Mouse (Mus musculus) splenic B cell, adult 2 months (primary cell): Measurements from ENCODE around the gene Trappc3.

Experiments used
- DNase-seq: peaks from one replicate; pipeline ENCODE4 v3.0.0-alpha.2; 2011; ENCODE audit warnings: low read depth, low spot score
- H3K27me3 ChIP-seq: 2 replicates; pipeline ENCODE4 v1.6.1; 2012; ENCODE audit warnings: mild to moderate bottlenecking, low read length, moderate library complexity, mixed read lengths; ENCODE audit not compliant: control insufficient read depth, poor library complexity, insufficient read depth, severe bottlenecking
- H3K36me3 ChIP-seq: 2 replicates; pipeline ENCODE4 v1.6.1; 2012; ENCODE audit warnings: mild to moderate bottlenecking, low read length, moderate library complexity, mixed read lengths; ENCODE audit not compliant: control insufficient read depth, poor library complexity, insufficient read depth, severe bottlenecking

Gene Trappc3

GRCm38 (mm10) chr4:126283582-126283981 is 21.5 kb downstream of the Trappc3 start:
- DNase-seq = no peak
- H3K36me3 ChIP-seq = no peaks in the 10 kb centered on the region
- 0 out of 2 replicates have a peak, but pooled peaks cover 2% of the 10 kb centered on the region for H3K27me3 ChIP-seq

DNA sequence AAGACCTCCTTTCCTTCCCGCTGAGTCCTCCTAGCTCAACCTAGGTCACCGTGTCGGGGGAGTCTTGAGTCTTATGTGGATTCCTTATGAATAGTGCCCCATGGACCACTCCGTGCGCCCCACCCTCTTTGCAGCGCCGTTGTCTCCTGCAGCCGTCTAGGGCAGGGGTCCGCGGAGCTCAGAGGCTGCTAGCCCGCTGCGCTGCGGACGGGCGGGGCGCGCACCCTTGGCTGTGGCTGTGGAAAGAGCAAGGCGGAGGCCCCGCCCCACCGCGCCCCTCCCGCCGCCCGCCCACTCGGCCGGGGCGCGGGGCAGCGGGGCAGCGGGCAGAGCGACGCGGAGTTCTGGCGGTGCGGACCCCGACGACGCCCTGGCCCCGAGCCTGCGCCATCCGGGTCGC is 24.4 kb downstream of the Trappc3 start, which contains the start of gene Col8a2:
Col8a2 (plus strand) TSS at position 302 of the 400 bp plus-strand sequence.
- no peaks in the 10 kb centered on the region for H3K36me3 ChIP-seq
- DNase-seq = no peak
- H3K27me3 ChIP-seq = 0 out of 2 replicates have a peak, but pooled peaks cover 2% of the 10 kb centered on the region

DNA sequence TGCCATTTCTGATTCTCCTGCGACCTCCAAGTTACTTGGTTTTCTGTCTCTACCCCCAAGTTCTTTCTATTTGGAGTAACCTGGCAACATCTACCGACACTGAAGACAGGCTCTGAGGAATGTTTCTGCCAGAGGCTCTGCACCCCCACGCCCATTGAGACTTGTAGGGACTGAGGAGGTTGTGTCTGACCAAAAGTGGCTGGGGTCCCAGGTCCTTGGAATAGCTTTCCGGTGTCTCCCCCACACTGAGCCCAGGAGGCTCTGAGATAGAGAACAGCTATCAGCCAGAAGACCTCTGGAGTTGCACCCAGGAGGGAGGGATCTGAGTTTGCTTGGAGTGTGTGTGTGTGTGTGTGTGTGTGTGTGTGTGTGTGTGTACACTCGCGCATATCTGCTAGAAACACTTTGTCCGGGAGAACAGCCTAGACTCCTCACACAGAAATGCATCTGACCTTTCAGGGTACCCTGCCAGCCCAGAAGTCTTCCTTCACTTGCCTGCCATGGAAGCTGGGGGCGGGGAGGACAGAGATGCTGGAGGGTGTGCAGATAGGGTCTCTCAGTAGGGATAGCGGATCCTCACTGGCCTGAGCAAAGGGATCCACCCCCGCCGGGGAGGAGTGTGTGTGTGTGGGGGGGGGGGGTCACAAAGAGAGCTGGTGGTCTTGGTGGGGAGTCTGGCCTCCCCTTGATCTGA is 25.3 kb downstream of the Trappc3 start:
- DNase-seq = no peak
- Histone ChIP-seq H3K27me3 (0 out of 2 replicates have a peak, but pooled peaks cover 2% of the 10 kb centered on the region), H3K36me3 (no peaks in the 10 kb centered on the region)

DNA sequence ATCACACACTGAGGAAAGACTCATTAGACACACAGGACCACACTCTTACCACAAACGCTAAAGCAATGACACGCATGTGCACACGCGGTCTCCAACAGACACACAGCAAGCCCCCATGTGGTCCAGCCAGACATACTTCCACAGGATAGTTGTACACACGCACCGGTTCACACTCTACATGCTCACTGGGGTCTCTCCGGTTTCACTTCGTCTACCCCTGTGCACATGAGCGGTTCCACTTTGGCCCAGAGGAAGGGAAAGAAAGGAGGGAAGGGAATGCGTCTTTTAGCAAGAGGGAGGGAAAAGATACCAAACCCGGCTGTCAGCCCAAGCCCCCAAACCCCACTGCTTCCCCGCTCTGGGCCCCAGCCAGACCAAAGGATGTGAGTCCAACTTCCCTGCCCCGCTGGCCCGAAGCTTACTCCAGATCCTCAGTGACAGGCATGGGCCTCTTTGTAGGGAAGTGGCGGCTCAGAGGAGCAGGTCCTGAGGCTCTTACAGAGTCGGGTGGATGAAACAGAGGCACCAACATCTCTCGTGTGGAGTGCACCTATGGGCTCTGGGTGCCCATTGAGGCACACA is 26.1 kb downstream of the Trappc3 start:
- 0 out of 2 replicates have a peak, but pooled peaks cover 2% of the 10 kb centered on the region for H3K27me3 ChIP-seq
- no peak for DNase-seq
- no peaks in the 10 kb centered on the region for H3K36me3 ChIP-seq

GRCm38 (mm10) chr4:126290314-126290713 is 28.2 kb downstream of the Trappc3 start:
- Histone ChIP-seq H3K27me3 (no peaks in the 10 kb centered on the region), H3K36me3 (no peaks in the 10 kb centered on the region)
- DNase-seq = no peak

DNA sequence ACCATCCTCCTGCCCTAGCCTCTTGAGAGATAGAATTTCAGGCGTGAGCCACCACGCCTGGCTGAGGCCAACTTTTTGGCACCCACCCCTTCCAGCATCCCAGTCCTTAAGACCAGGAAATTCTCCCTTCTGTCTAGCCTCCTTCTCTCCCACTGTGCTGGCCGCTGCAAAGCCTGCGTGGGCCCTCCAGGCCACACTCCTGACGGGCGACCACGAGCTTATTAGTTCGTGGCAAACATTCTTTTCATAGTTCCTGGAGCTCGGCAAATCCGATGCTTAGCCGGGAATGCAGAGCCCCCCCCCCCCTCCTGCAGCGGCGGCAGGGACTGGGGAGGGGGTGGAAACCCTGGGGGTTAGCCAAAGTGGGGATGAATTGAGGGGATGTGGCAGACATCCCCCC is 29.1 kb downstream of the Trappc3 start:
- DNase-seq = no peak

GRCm38 (mm10) chr4:126295152-126295551 is 33.0 kb downstream of the Trappc3 start:
- Histone ChIP-seq H3K36me3 (no peaks in the 10 kb centered on the region), H3K27me3 (no peaks in the 10 kb centered on the region)
- DNase-seq = no peak

More for the DNA sequence above, 29.1 kb downstream of the Trappc3 start:
- H3K27me3 ChIP-seq = no peaks in the 10 kb centered on the region
- no peaks in the 10 kb centered on the region for H3K36me3 ChIP-seq

DNA sequence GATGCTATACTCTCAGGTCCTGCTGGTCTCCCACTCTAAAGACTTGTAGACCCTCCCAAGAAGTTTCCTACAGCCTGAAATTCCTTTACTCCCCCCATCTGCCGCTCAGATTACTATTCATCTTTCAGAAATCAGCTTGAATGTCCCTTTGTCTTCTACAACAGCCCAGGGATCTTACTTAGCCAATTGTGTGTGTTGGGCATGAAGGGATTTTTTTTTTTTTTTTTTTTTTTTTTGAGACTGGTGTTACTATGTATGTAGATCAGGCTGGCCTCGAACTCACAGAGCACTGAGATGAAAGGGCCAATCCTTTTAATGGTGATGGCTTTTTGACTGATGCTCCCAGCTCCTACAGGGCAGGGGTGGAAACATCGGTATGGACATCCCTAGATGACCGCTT is 33.8 kb downstream of the Trappc3 start:
- Histone ChIP-seq H3K36me3 (no peaks in the 10 kb centered on the region), H3K27me3 (no peaks in the 10 kb centered on the region)
- no peak for DNase-seq

- DNase-seq = no peak
- Histone ChIP-seq H3K36me3 (no peaks in the 10 kb centered on the region), H3K27me3 (no peaks in the 10 kb centered on the region)
Observed at GRCm38 (mm10) chr4:126296617-126297101, 34.5 kb downstream of the Trappc3 start.

DNA sequence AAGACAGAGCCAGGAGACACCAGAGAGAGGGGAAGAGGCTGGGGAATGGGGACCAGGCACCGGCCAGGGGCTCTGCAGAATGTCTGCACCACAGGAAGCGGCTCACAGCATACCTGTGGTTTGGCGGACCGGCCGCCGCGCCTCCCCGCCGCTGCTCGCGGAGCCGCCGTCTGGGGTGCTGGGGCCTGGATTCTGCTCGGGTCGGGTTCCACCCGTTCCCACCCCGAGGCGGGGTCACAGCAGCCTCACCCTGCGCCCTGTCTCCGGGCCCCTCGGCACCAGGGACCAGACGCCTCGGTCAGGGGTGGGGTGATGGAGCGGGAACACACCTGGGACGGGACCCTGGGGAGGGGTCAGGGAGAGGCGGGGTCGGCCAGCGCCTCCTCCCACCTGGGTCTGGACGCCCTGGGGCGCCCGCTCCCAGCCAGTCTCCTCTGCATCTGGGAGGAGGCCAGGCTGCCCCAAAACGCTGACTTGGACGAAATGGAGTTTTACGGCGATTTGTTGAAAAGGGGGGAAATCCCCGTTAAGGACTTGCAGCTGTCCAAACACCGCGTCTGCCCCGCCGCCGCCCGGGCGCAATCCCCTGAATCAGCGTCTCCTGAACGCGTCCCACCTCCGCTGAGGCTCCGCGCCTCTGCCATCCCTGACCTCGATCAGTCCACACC is 38.9 kb downstream of the Trappc3 start:
- no peaks in the 10 kb centered on the region for H3K36me3 ChIP-seq
- DNase-seq = no peak

DNA sequence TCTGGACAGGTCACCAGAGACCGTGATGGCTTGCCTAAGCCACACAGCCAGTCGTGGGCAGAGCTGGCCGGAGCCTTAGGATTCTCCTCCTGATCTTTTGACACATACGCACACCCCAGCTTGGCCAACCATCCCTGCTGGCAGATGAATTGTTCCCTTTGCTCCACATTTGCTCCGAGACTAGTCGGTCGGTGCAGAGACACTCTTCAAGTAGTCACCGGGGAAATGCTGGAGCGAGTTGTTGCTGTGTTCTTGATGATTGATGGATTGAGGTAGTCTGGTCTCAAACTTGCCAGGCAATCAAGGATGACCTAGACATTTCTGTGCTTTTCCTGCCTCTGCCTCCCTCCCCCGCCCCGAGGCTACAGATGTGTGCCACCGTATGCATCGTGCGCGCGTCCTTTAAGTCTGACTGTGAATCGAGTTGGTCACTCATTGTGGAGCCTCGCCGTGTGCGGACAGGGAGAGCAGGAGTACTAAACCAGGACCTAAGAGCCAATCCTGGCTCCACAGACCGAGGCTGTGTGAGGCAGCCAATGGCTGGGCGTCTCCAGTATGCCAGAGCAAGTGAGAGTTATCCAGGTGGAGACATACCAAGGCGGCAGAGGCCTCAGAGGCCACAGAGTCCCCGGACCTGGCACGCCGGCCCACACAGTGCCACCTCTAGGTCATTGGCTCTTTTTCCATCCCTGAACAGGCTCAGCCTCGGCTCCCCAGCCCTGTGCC is 39.6 kb downstream of the Trappc3 start:
- Histone ChIP-seq H3K36me3 (no peaks in the 10 kb centered on the region), H3K27me3 (no peaks in the 10 kb centered on the region; the same call in 1 of the 2 replicates)
- no peak for DNase-seq

More for the DNA sequence above, 38.9 kb downstream of the Trappc3 start:
- no peaks in the 10 kb centered on the region; the same call in 1 of the 2 replicates for H3K27me3 ChIP-seq

GRCm38 (mm10) chr4:126303877-126304276 is 41.8 kb downstream of the Trappc3 start:
- no peak for DNase-seq
- Histone ChIP-seq H3K27me3 (no peaks in the 10 kb centered on the region; the same call in 1 of the 2 replicates), H3K36me3 (no peaks in the 10 kb centered on the region)

DNA sequence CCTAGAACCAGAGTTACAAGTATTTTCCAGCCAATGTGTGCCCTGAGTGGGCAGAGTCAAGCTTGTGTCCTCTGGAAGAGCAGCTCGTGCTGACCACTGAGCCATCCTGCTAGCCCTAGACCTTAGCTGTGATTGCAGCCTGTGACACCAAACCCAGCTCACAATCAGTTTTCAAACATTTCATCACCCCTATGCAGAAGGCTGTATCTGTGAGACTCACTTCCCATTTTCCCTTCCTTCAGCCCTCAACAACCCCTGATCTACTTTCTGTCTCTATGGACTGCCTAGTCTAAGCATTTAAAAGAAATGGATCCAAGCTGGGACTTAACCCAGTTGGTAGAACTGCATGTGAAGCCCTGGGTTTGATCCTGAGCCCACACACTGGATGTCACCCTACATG is 43.3 kb downstream of the Trappc3 start:
- no peak for DNase-seq
- Histone ChIP-seq H3K36me3 (no peaks in the 10 kb centered on the region), H3K27me3 (no peaks in the 10 kb centered on the region; the same call in 1 of the 2 replicates)

DNA sequence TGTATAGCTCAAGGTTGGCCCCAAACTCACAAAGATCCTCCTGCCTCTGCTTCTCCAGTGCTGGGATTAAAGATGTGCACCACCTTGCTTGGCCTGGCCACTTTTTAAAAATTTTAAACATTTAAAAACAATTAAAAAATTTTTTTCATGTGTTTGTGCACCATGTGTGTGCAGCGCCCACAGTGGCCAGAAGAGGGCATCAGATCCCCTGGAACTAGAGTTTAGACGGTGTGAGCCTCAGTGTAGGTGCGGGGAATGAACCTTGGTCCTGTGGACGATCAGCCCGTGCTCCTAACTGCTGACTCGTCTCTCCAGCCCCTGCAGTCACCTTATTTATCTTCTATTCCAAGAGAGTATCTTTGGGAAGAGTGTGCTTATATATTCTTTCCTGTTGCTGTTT is 43.9 kb downstream of the Trappc3 start:
- DNase-seq = no peak
- no peaks in the 10 kb centered on the region; the same call in 1 of the 2 replicates for H3K27me3 ChIP-seq
- H3K36me3 ChIP-seq = no peaks in the 10 kb centered on the region
